Mouse (Mus musculus) myocyte (in vitro differentiated cells): ENCODE results near the gene Olfr1360. TPM values are rescaled to one million over a fixed set of nuclear protein-coding genes. Genes with fewer than 3 reads are reported as not detected.

Experiments
- H3K27me3 ChIP-seq: one replicate; pipeline ENCODE4 v1.6.1; 2011; ENCODE audit not compliant: control insufficient read depth, insufficient read depth, insufficient read length
- H3K36me3 ChIP-seq: one replicate; pipeline ENCODE4 v1.6.1; 2011; ENCODE audit not compliant: control insufficient read depth, insufficient read depth
- H3K4me2 ChIP-seq: one replicate; pipeline ENCODE4 v1.6.1; 2011; ENCODE audit warnings: low read depth, control low read depth
- H3K4me3 ChIP-seq: one replicate; pipeline ENCODE4 v1.5.1; 2011; ENCODE audit warnings: mild to moderate bottlenecking, control low read depth, moderate library complexity
- H3K79me2 ChIP-seq: one replicate; pipeline ENCODE4 v1.6.1; 2011; ENCODE audit not compliant: control insufficient read depth, insufficient read depth
- H3ac ChIP-seq: one replicate; pipeline ENCODE4 v1.6.1; 2011; ENCODE audit not compliant: control insufficient read depth, insufficient read length
- CEBPB ChIP-seq: IDR thresholded peaks from 2 replicates; pipeline ENCODE4 v1.6.1; 2011; ENCODE audit warnings: mild to moderate bottlenecking, moderate library complexity; ENCODE audit not compliant: poor library complexity, insufficient read depth, severe bottlenecking
- E2F4 ChIP-seq: IDR thresholded peaks from one replicate; pipeline ENCODE4 v1.6.1; 2011; ENCODE audit warnings: mild to moderate bottlenecking, control low read depth, moderate library complexity; ENCODE audit not compliant: insufficient read depth
- MAX ChIP-seq: IDR thresholded peaks from one replicate; pipeline ENCODE4 v1.6.1; 2011; ENCODE audit warnings: low read depth, mild to moderate bottlenecking, control low read depth
- MYOD1 ChIP-seq, 3 experiments: IDR thresholded peaks; one replicate each; pipeline ENCODE4 v1.6.1; 2011; ENCODE audit warnings: control low read depth in 2 of 3, low read depth in 2 of 3, mild to moderate bottlenecking in 2 of 3, moderate library complexity in 1 of 3; ENCODE audit not compliant: insufficient read length in 2 of 3, control insufficient read depth in 1 of 3
- MYOG ChIP-seq, 3 experiments: IDR thresholded peaks; one replicate each; pipeline ENCODE4 v1.6.1; 2011; ENCODE audit warnings: control low read depth in 2 of 3, low read depth in 2 of 3, mild to moderate bottlenecking in 2 of 3; ENCODE audit not compliant: insufficient read length in 2 of 3, control insufficient read depth in 1 of 3, insufficient read depth in 1 of 3
- POLR2A ChIP-seq: IDR thresholded peaks from one replicate; pipeline ENCODE4 v1.6.1; 2011; ENCODE audit warnings: low read depth, mild to moderate bottlenecking, control low read depth, moderate library complexity; ENCODE audit not compliant: insufficient read length
- POLR2AphosphoS2 ChIP-seq: IDR thresholded peaks from one replicate; pipeline ENCODE4 v1.6.1; 2011; ENCODE audit warnings: low read depth, control low read depth; ENCODE audit not compliant: insufficient read length
- REST ChIP-seq: IDR thresholded peaks from one replicate; pipeline ENCODE4 v1.6.1; 2011; ENCODE audit warnings: mild to moderate bottlenecking, control low read depth, moderate library complexity; ENCODE audit not compliant: insufficient read depth, insufficient read length
- SRF ChIP-seq: IDR thresholded peaks from one replicate; pipeline ENCODE4 v1.6.1; 2011; ENCODE audit warnings: low read depth; ENCODE audit not compliant: control insufficient read depth, insufficient read length
- TCF12 ChIP-seq: IDR thresholded peaks from one replicate; pipeline ENCODE4 v1.6.1; 2011; ENCODE audit warnings: mild to moderate bottlenecking, control low read depth; ENCODE audit not compliant: poor library complexity, insufficient read depth, severe bottlenecking
- TCF3 ChIP-seq: IDR thresholded peaks from one replicate; pipeline ENCODE4 v1.6.1; 2011; ENCODE audit warnings: low read depth, control low read depth; ENCODE audit not compliant: insufficient read length
- USF1 ChIP-seq: IDR thresholded peaks from one replicate; pipeline ENCODE4 v1.6.1; 2011; ENCODE audit warnings: low read depth, mild to moderate bottlenecking, control low read depth, moderate library complexity
- polyA plus RNA-seq: library from polyadenylated mRNA; unstranded; fragments of >200 nt; fragmentation: generic; extraction: Trizol; gene quantifications from one replicate; pipeline ENCODE4 v1.2.1, GENCODE M21; 2012; ENCODE audit warnings: missing spikeins

The Olfr1360 gene
- polyA plus RNA-seq, 1 experiment: not detected

GRCm38 (mm10) chr13:21706669-21707068 lies 29.5 kb upstream of the Olfr1360 start:
- TF ChIP-seq E2F4: no peak
- no peak for TF ChIP-seq MAX
- no peak for TF ChIP-seq TCF3
- TF ChIP-seq CEBPB: no peak
- TF ChIP-seq POLR2A: no peak
- no peak for TF ChIP-seq USF1
- no peak overlapping the region for H3K4me2 ChIP-seq
- H3K27me3 ChIP-seq: no peaks in the 10 kb centered on the region
- no peaks in the 10 kb centered on the region for H3K79me2 ChIP-seq
- H3K4me3 ChIP-seq: no peak overlapping the region
- H3K36me3 ChIP-seq: no peaks in the 10 kb centered on the region
- no peak overlapping the region for H3ac ChIP-seq

GRCm38 (mm10) chr13:21697811-21698210 lies 20.6 kb upstream of the Olfr1360 start, which contains the start of gene Olfr1359:
Gene Olfr1359, plus strand, starts transcription at chr13:21698111.
- Histone ChIP-seq H3K27me3 (no peaks in the 10 kb centered on the region), H3ac (no peak within 1 kb of the TSS), H3K4me3 (no peak within 1 kb of the TSS), H3K36me3 (no peaks in the 10 kb centered on the region), H3K79me2 (no peaks in the 10 kb centered on the region), H3K4me2 (no peak within 1 kb of the TSS)
- TF ChIP-seq MYOD1 (IDR thresholded peaks at IDR 0.05; ENCODE audit: control insufficient read depth in 1 of 3, insufficient read length in 2 of 3, low read depth in 2 of 3): no peak
- no peak for TF ChIP-seq TCF12
- no peak for TF ChIP-seq CEBPB

- TF ChIP-seq USF1 (no peak), POLR2A (no peak), E2F4 (no peak), REST (no peak), MYOG (IDR thresholded peaks at IDR 0.05; ENCODE audit: control insufficient read depth in 1 of 3, insufficient read depth in 1 of 3, insufficient read length in 2 of 3, low read depth in 2 of 3) (no peak), SRF (no peak), MYOD1 (IDR thresholded peaks at IDR 0.05; ENCODE audit: control insufficient read depth in 1 of 3, insufficient read length in 2 of 3, low read depth in 2 of 3) (no peak), POLR2AphosphoS2 (no peak), TCF3 (no peak), CEBPB (no peak), TCF12 (no peak)
- no peaks in the 10 kb centered on the region for H3K27me3 ChIP-seq
- H3K36me3 ChIP-seq: no peaks in the 10 kb centered on the region
- no peak within 1 kb of the TSS for H3ac ChIP-seq
- no peaks in the 10 kb centered on the region for H3K79me2 ChIP-seq
- no peak within 1 kb of the TSS for H3K4me2 ChIP-seq
- no peak within 1 kb of the TSS for H3K4me3 ChIP-seq
Observed at GRCm38 (mm10) chr13:21663286-21663685, 13.9 kb downstream of the Olfr1360 start, which contains the start of gene Olfr1361. Gene Olfr1361, minus strand, starts transcription at chr13:21663386.

GRCm38 (mm10) chr13:21642418-21642817 lies 34.8 kb downstream of the Olfr1360 start, which contains the start of gene Olfr11:
Gene Olfr11, minus strand, starts transcription at chr13:21642518.
- no peaks in the 10 kb centered on the region for H3K36me3 ChIP-seq
- H3K27me3 ChIP-seq: no peaks in the 10 kb centered on the region
- TF ChIP-seq USF1: no peak
- no peak for TF ChIP-seq E2F4
- no peak for TF ChIP-seq REST
- no peak for TF ChIP-seq TCF12
- TF ChIP-seq POLR2AphosphoS2: no peak
- TF ChIP-seq MAX: no peak
- no peak for TF ChIP-seq TCF3
- TF ChIP-seq SRF: no peak
- TF ChIP-seq CEBPB: no peak
- TF ChIP-seq POLR2A: no peak
- no peak for TF ChIP-seq MYOG (IDR thresholded peaks at IDR 0.05; ENCODE audit: control insufficient read depth in 1 of 3, insufficient read depth in 1 of 3, insufficient read length in 2 of 3, low read depth in 2 of 3)
- TF ChIP-seq MYOD1 (IDR thresholded peaks at IDR 0.05; ENCODE audit: control insufficient read depth in 1 of 3, insufficient read length in 2 of 3, low read depth in 2 of 3): no peak
- no peak within 1 kb of the TSS for H3ac ChIP-seq
- no peak within 1 kb of the TSS for H3K4me3 ChIP-seq
- H3K4me2 ChIP-seq: no peak within 1 kb of the TSS
- no peaks in the 10 kb centered on the region for H3K79me2 ChIP-seq

Other genes with a start within 250 kb of the Olfr1360 start
- gene Pgbd1, start 236.3 kb downstream of the Olfr1360 start, polyA plus RNA-seq: 0.13 TPM
- gene Zscan26, start 223.7 kb downstream of the Olfr1360 start, polyA plus RNA-seq: 6.3 TPM
- 0.05 TPM for gene Nkapl, start 208.9 kb downstream of the Olfr1360 start, polyA plus RNA-seq
- gene Zkscan4, start 198.5 kb downstream of the Olfr1360 start, polyA plus RNA-seq: not detected
- gene Gm10065, start 198.0 kb downstream of the Olfr1360 start, polyA plus RNA-seq: not detected
- 0.71 TPM for gene AK157302, start 182.2 kb downstream of the Olfr1360 start, polyA plus RNA-seq
- gene Gm11273, start 176.0 kb downstream of the Olfr1360 start, polyA plus RNA-seq: 29.0 TPM
- 1.9 TPM for gene Zkscan8, start 146.3 kb downstream of the Olfr1360 start, polyA plus RNA-seq
- 0.02 TPM for gene Olfr1366, start 134.6 kb downstream of the Olfr1360 start, polyA plus RNA-seq
- gene Olfr1535, start 117.5 kb downstream of the Olfr1360 start, polyA plus RNA-seq: not detected
- gene Olfr1364, start 95.6 kb downstream of the Olfr1360 start, polyA plus RNA-seq: not detected
- not detected for gene Olfr1362, start 63.4 kb downstream of the Olfr1360 start, polyA plus RNA-seq
- not detected for gene Olfr11, start 34.9 kb downstream of the Olfr1360 start, polyA plus RNA-seq
- gene Olfr1361, start 14.0 kb downstream of the Olfr1360 start, polyA plus RNA-seq: not detected
- not detected for gene Olfr1359, start 20.7 kb upstream of the Olfr1360 start, polyA plus RNA-seq
- gene Hist1h2bl, start 38.7 kb upstream of the Olfr1360 start, polyA plus RNA-seq: 2.7 TPM
- gene Hist1h2ai, start 39.0 kb upstream of the Olfr1360 start, polyA plus RNA-seq: 6.4 TPM
- gene Hist1h3h, start 40.3 kb upstream of the Olfr1360 start, polyA plus RNA-seq: 9.0 TPM
- gene Hist1h2bm, start 44.6 kb upstream of the Olfr1360 start, polyA plus RNA-seq: 1.3 TPM
- gene Hist1h4j, start 57.7 kb upstream of the Olfr1360 start, polyA plus RNA-seq: 1.3 TPM
- 6.3 TPM for gene Hist1h4k, start 73.1 kb upstream of the Olfr1360 start, polyA plus RNA-seq
- 2.3 TPM for gene Hist1h2ak, start 76.4 kb upstream of the Olfr1360 start, polyA plus RNA-seq
- gene Hist1h2bn, start 76.7 kb upstream of the Olfr1360 start, polyA plus RNA-seq: 1.8 TPM
- 1.7 TPM for gene Hist1h1b, start 103.2 kb upstream of the Olfr1360 start, polyA plus RNA-seq
- 10.6 TPM for gene Hist1h3i, start 106.0 kb upstream of the Olfr1360 start, polyA plus RNA-seq
- 6.8 TPM for gene Hist1h2an, start 109.8 kb upstream of the Olfr1360 start, polyA plus RNA-seq
- 0.89 TPM for gene Hist1h2bp, start 110.1 kb upstream of the Olfr1360 start, polyA plus RNA-seq
- 72.0 TPM for gene Hist1h2bq, start 132.8 kb upstream of the Olfr1360 start, polyA plus RNA-seq
- gene Hist1h2ao, start 133.1 kb upstream of the Olfr1360 start, polyA plus RNA-seq: not detected
- gene Hist1h4m, start 134.3 kb upstream of the Olfr1360 start, polyA plus RNA-seq: not detected
- gene Hist1h4n, start 154.8 kb upstream of the Olfr1360 start, polyA plus RNA-seq: 19.7 TPM
- gene Hist1h2ap, start 156.1 kb upstream of the Olfr1360 start, polyA plus RNA-seq: 730 TPM
- gene Hist1h2br, start 156.3 kb upstream of the Olfr1360 start, polyA plus RNA-seq: 71.7 TPM